Mouse (Mus musculus): ENCODE results near the gene Acad9. TPM values are rescaled to one million over a fixed set of nuclear protein-coding genes. Genes with fewer than 3 reads are reported as not detected.
A peak's percentile ranks its signal among the peaks of the same experiment; 100 is the strongest.

Gene Acad9
- polyA plus RNA-seq, 1 experiment from 2014 or later: 46.1 TPM

DNA sequence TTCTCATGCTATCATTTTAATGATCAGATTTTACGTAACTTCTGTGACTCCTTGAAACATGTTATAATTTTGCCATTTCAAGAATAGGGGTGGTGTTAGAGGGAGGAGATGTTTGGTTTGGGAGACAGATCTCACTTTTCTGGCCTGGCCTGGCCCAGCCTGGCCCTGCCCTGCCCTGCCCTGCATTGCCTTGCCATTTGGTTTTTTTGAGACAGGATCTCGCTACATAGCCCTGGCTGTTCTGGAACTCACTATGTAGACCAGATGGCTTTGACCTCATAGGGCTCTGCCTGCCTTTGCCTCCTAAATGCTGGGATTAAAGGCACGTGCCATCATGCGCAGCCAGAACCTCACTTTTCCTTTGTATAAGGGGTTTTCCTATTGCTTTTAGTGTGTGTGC is 4.7 kb downstream of the Acad9 start:
- Histone ChIP-seq H3K4me1 (ENCODE audit: insufficient read depth, low read depth, low read length) (peaks cover 2% of the 10 kb centered on the region; the same call in 1 of the 2 replicates), H3K9ac (replicated peaks; ENCODE audit: low read depth) (no peak overlapping the region), H3K9me3 (ENCODE audit: low read length) (no peaks in the 10 kb centered on the region), H3K27ac (ENCODE audit: low read length) (no peak overlapping the region), H3K27me3 (replicated peaks; ENCODE audit: insufficient read depth, low read length) (no peaks in the 10 kb centered on the region), H3K4me2 (replicated peaks; ENCODE audit: low read depth, low read length) (no peak overlapping the region), H3K36me3 (ENCODE audit: insufficient read depth, low read length) (peaks cover 11% of the 10 kb centered on the region), H3K4me3 (ENCODE audit: low read depth, low read length) (no peak overlapping the region)
- no peak for TF ChIP-seq CTCF (IDR thresholded peaks at IDR 0.05)
- TF ChIP-seq EP300 (IDR thresholded peaks at IDR 0.05): no peak
- ATAC-seq (no peak), DNase-seq (ENCODE audit: low spot score) (no peak)
- WGBS: 93% methylated on average over 4 of the region's 4 CpGs

DNA sequence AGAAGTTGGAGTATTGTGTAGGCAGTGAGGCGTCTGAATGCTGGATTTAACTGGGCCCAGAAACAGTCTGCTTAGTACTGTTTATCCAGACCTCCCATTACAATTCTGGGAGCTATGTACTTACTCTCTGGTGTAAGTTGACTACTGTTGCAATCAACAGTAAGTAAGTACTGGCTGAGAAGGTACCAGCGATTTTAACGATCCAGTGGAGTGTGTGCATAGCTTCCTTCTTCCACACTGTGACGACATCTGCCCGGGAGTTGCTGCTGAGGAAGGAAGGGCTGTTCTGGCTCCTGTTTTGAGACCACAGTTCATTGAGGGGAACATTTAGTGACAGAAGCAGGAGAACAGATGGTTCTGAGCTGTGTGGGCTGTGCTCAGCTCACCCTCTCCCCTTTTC is 5.3 kb downstream of the Acad9 start:
- 63% methylated on average over 5 of the region's 5 CpGs for WGBS
- DNase-seq (ENCODE audit: low spot score) (peak; percentile 42), ATAC-seq (peak; percentile 76)
- peaks cover 2% of the 10 kb centered on the region; the same call in 1 of the 2 replicates for H3K4me1 ChIP-seq (ENCODE audit: insufficient read depth, low read depth, low read length)
- peaks cover 18% of the 10 kb centered on the region for H3K36me3 ChIP-seq (ENCODE audit: insufficient read depth, low read length)
- H3K27me3 ChIP-seq (replicated peaks; ENCODE audit: insufficient read depth, low read length): no peaks in the 10 kb centered on the region
- H3K9ac ChIP-seq (replicated peaks; ENCODE audit: low read depth): no peak overlapping the region
- no peak overlapping the region for H3K4me3 ChIP-seq (ENCODE audit: low read depth, low read length)
- H3K4me2 ChIP-seq (replicated peaks; ENCODE audit: low read depth, low read length): no peak overlapping the region
- H3K9me3 ChIP-seq (ENCODE audit: low read length): no peaks in the 10 kb centered on the region
- no peak overlapping the region for H3K27ac ChIP-seq (ENCODE audit: low read length)
- TF ChIP-seq EP300 (IDR thresholded peaks at IDR 0.05): no peak
- TF ChIP-seq CTCF (IDR thresholded peaks at IDR 0.05): no peak

DNA sequence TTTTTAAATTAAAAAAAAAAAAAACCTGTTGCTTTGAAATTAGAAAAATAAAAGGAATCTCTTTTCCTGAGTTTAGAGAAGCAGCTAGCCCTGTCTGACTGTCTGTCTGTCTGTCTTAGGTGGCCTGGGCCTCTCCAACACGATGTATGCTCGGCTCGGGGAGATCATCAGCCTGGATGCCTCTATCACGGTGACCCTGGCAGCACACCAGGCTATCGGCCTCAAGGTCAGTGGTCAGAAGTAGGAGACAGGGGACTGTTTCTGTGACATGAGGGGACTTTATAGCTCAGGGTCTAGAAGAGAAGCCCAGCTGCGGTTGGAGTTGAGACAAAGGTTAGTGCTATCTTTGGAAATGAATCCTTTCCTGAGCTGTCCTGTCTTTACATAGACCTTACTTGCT is 8.5 kb downstream of the Acad9 start:
- Histone ChIP-seq H3K9me3 (ENCODE audit: low read length) (no peaks in the 10 kb centered on the region), H3K36me3 (ENCODE audit: insufficient read depth, low read length) (peaks cover 37% of the 10 kb centered on the region), H3K27ac (ENCODE audit: low read length) (no peak overlapping the region), H3K4me3 (ENCODE audit: low read depth, low read length) (no peak overlapping the region), H3K27me3 (replicated peaks; ENCODE audit: insufficient read depth, low read length) (no peaks in the 10 kb centered on the region), H3K4me2 (replicated peaks; ENCODE audit: low read depth, low read length) (no peak overlapping the region), H3K4me1 (ENCODE audit: insufficient read depth, low read depth, low read length) (no peaks in the 10 kb centered on the region), H3K9ac (replicated peaks; ENCODE audit: low read depth) (no peak overlapping the region)
- TF ChIP-seq EP300 (IDR thresholded peaks at IDR 0.05) (no peak), CTCF (IDR thresholded peaks at IDR 0.05) (no peak)
- DNase-seq (ENCODE audit: low spot score) (no peak), ATAC-seq (no peak)
- 95% methylated on average over 6 of the region's 6 CpGs for WGBS

DNA sequence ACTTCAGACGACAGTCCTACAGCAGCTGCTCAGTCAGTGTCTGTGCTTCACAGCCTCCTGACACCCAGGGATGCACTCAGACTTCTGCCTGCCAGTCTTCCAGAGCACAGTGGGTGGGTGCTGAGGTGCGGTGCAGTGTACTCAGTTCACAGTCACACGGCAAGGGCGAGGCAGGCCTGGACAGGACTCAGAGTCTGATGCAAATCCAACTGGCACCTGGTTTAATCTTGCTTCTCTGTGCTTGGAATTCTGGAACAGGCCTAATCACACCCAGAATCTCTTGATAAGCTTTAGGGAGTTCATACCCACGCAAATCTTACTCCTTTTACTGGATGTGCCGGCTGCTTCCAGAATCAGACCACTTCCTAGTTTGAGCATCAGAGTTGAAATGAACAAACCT is 9.7 kb downstream of the Acad9 start:
- Histone ChIP-seq H3K9ac (replicated peaks; ENCODE audit: low read depth) (no peak overlapping the region), H3K36me3 (ENCODE audit: insufficient read depth, low read length) (peaks cover 37% of the 10 kb centered on the region), H3K4me3 (ENCODE audit: low read depth, low read length) (no peak overlapping the region), H3K27me3 (replicated peaks; ENCODE audit: insufficient read depth, low read length) (no peaks in the 10 kb centered on the region), H3K27ac (ENCODE audit: low read length) (no peak overlapping the region), H3K9me3 (ENCODE audit: low read length) (no peaks in the 10 kb centered on the region), H3K4me1 (ENCODE audit: insufficient read depth, low read depth, low read length) (no peaks in the 10 kb centered on the region), H3K4me2 (replicated peaks; ENCODE audit: low read depth, low read length) (no peak overlapping the region)
- DNase-seq (ENCODE audit: low spot score) (no peak), ATAC-seq (no peak)
- WGBS: 95% methylated on average over 6 of the region's 6 CpGs
- TF ChIP-seq CTCF (IDR thresholded peaks at IDR 0.05) (no peak), EP300 (IDR thresholded peaks at IDR 0.05) (no peak)

DNA sequence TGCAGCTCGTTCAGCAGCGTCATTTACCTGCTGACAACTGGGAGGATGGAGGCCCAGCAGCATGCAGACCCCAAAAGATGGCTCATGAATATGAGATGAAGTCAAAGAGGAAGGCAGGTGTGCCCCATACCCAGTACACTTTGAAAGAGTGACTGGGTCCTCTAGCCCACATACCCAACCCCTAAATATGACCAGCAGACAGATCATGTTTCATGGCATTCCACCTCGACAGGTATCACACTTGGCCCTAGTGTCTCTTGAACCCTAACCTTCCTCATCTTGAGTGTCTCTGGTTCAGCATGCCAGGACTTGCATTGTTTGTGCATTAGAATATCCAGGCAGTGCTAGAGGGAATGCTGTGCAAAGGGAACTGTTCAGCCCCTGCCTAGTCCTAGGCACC is 11.6 kb downstream of the Acad9 start:
- Histone ChIP-seq H3K27ac (ENCODE audit: low read length) (no peak overlapping the region), H3K36me3 (ENCODE audit: insufficient read depth, low read length) (peaks cover 48% of the 10 kb centered on the region), H3K4me1 (ENCODE audit: insufficient read depth, low read depth, low read length) (no peaks in the 10 kb centered on the region), H3K27me3 (replicated peaks; ENCODE audit: insufficient read depth, low read length) (no peaks in the 10 kb centered on the region), H3K9me3 (ENCODE audit: low read length) (no peaks in the 10 kb centered on the region), H3K4me3 (ENCODE audit: low read depth, low read length) (no peak overlapping the region), H3K9ac (replicated peaks; ENCODE audit: low read depth) (no peak overlapping the region), H3K4me2 (replicated peaks; ENCODE audit: low read depth, low read length) (no peak overlapping the region)
- ATAC-seq (no peak), DNase-seq (ENCODE audit: low spot score) (no peak)
- 87% methylated on average over 3 of the region's 3 CpGs for WGBS
- TF ChIP-seq EP300 (IDR thresholded peaks at IDR 0.05): no peak
- no peak for TF ChIP-seq CTCF (IDR thresholded peaks at IDR 0.05)

DNA sequence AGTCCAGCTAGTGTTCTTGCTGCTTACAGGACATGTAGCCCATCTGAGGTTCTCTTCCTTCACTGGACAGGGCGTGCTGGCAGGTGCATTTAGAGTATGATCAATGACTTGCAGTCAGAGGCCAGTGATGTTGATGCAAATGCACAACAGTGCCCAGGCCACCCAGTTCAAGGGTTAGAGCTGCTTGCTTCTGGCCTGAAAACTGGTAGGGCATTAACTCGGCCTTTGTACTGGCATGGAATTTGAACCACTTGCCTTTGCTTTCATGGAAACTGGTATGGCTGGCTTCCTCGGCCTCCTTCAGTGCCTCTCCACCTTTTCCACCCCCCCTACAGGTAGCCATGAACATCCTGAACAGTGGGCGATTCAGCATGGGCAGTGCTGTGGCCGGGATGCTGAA is 14.1 kb downstream of the Acad9 start:
- DNase-seq (ENCODE audit: low spot score) (no peak), ATAC-seq (no peak)
- 93% methylated on average over 5 of the region's 5 CpGs for WGBS
- no peaks in the 10 kb centered on the region for H3K9me3 ChIP-seq (ENCODE audit: low read length)
- H3K4me3 ChIP-seq (ENCODE audit: low read depth, low read length): no peak overlapping the region
- H3K4me1 ChIP-seq (ENCODE audit: insufficient read depth, low read depth, low read length): no peaks in the 10 kb centered on the region
- no peaks in the 10 kb centered on the region for H3K27me3 ChIP-seq (replicated peaks; ENCODE audit: insufficient read depth, low read length)
- H3K4me2 ChIP-seq (replicated peaks; ENCODE audit: low read depth, low read length): no peak overlapping the region
- H3K9ac ChIP-seq (replicated peaks; ENCODE audit: low read depth): no peak overlapping the region
- no peak overlapping the region for H3K27ac ChIP-seq (ENCODE audit: low read length)
- TF ChIP-seq CTCF (IDR thresholded peaks at IDR 0.05) (no peak), EP300 (IDR thresholded peaks at IDR 0.05) (no peak)
- H3K36me3 ChIP-seq (ENCODE audit: insufficient read depth, low read length): peaks cover 55% of the 10 kb centered on the region; the same call in 1 of the 2 replicates

DNA sequence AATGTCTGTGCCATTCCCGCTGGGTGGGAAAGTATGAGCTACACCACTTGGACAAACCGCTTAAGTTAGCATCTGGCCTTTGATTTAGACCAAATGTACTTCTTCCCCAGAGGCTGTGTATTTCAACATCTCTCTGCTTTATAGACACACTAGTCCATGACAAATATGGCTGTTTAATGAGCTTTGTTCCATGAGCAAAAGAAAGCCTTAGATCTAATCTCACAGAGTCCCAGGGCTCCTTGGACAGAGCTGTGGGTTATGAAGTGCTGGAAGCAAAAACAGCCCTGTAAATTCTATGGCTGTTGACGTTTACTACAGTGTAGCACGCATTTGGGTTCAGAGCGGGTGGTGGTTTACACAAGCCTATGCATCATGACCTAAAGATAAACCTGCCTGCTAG is 15.0 kb downstream of the Acad9 start:
- no peak overlapping the region for H3K4me2 ChIP-seq (replicated peaks; ENCODE audit: low read depth, low read length)
- no peak overlapping the region for H3K4me3 ChIP-seq (ENCODE audit: low read depth, low read length)
- no peaks in the 10 kb centered on the region for H3K9me3 ChIP-seq (ENCODE audit: low read length)
- ATAC-seq: no peak
- TF ChIP-seq CTCF (IDR thresholded peaks at IDR 0.05) (no peak), EP300 (IDR thresholded peaks at IDR 0.05) (no peak)
- peaks cover 52% of the 10 kb centered on the region for H3K36me3 ChIP-seq (ENCODE audit: insufficient read depth, low read length)
- no peaks in the 10 kb centered on the region for H3K4me1 ChIP-seq (ENCODE audit: insufficient read depth, low read depth, low read length)
- DNase-seq (ENCODE audit: low spot score): no peak
- H3K27ac ChIP-seq (ENCODE audit: low read length): no peak overlapping the region
- H3K27me3 ChIP-seq (replicated peaks; ENCODE audit: insufficient read depth, low read length): no peaks in the 10 kb centered on the region
- WGBS: 93% methylated on average over 5 of the region's 5 CpGs
- H3K9ac ChIP-seq (replicated peaks; ENCODE audit: low read depth): no peak overlapping the region

All from lung, postnatal 0 days (tissue).